Mouse (Mus musculus) lung, embryonic 14.5 days (tissue): Measurements from ENCODE around the gene Glis1. TPM values are rescaled to one million over a fixed set of nuclear protein-coding genes. Genes with fewer than 3 reads are reported as not detected.

Experiments used
- ATAC-seq: fragments of 200-750 bp; cut with Nextera tagmentation; 2 replicates; pipeline ENCODE4 v1.8.0; 2017; ENCODE audit warnings: mild to moderate bottlenecking, moderate TSS enrichment, moderate library complexity; ENCODE audit not compliant: insufficient read depth
- DNase-seq: peaks from one replicate; pipeline ENCODE4 v3.0.0-alpha.2; 2015
- H3K27ac ChIP-seq: fragments of 300-500 bp; sonication (generic); 2 replicates; pipeline ENCODE4 v1.5.1; 2014; ENCODE audit warnings: low read depth, mild to moderate bottlenecking, moderate library complexity
- H3K27me3 ChIP-seq: fragments of 300-500 bp; sonication (generic); 2 replicates; pipeline ENCODE4 v1.6.1; 2014; ENCODE audit warnings: low read length, control low read depth; ENCODE audit not compliant: insufficient read depth
- H3K36me3 ChIP-seq: fragments of 300-500 bp; sonication (generic); 2 replicates; pipeline ENCODE4 v1.6.1; 2014; ENCODE audit warnings: control low read depth; ENCODE audit not compliant: insufficient read depth
- H3K4me1 ChIP-seq: fragments of 300-500 bp; sonication (generic); 2 replicates; pipeline ENCODE4 v1.6.1; 2014; ENCODE audit warnings: antibody characterized with exemption, control low read depth; ENCODE audit not compliant: insufficient read depth
- H3K4me2 ChIP-seq: fragments of 300-500 bp; sonication (generic); 2 replicates; pipeline ENCODE4 v1.6.1; 2014; ENCODE audit warnings: mild to moderate bottlenecking
- H3K4me3 ChIP-seq: fragments of 300-500 bp; sonication (generic); 2 replicates; pipeline ENCODE4 v1.5.1; 2014; ENCODE audit warnings: low read depth, low read length
- H3K9ac ChIP-seq: fragments of 300-500 bp; sonication (generic); 2 replicates; pipeline ENCODE4 v1.6.1; 2014
- H3K9me3 ChIP-seq: fragments of 300-500 bp; sonication (generic); 2 replicates; pipeline ENCODE4 v1.6.1; 2016; ENCODE audit warnings: low read depth, low read length, control low read depth
- CTCF ChIP-seq: IDR thresholded peaks from 2 replicates; pipeline ENCODE4 v1.5.1; 2016; ENCODE audit warnings: antibody characterized with exemption, low read depth
- WGBS: fragments of 180-500 bp; shearing (Covaris S2); extraction: QIAGEN DNeasy Blood & Tissue Kit; methylation state at CpG from one replicate; pipeline ENCODE4 v1.1.7; 2014; 5-methylcytosine and 5-hydroxymethylcytosine counted together
- polyA plus RNA-seq: library from polyadenylated mRNA; unstranded; fragments of >200 nt; fragmentation: Nextera tagmentation; extraction: Ambion mirVana; gene quantifications from 2 replicates; pipeline ENCODE4 v1.2.1, GENCODE M21; 2014

Gene Glis1
- polyA plus RNA-seq, 1 experiment from 2014 or later, result 2.9 TPM

DNA sequence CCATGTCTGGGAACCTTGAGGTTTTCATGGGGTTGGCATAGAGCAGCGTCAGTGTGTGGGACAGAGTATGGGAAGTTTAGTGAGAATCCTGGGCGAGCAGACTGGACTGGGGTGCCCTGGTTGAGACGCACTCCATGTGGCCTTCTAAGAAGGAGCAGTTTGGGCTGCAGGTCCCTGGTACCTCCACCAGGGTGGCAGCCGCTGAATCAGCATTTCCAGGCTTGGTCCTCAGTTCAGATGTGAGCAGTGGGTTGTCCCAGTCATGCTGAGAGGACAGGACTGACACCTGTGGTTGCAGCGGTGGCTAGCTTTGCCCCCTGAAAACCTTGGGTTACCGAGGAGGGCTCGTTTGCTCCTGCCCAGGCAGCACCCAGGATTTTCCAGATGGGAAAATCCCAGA lies 33.4 kb downstream of the Glis1 start:
- Histone ChIP-seq H3K27ac (no peak overlapping the region), H3K36me3 (no peaks in the 10 kb centered on the region), H3K27me3 (no peaks in the 10 kb centered on the region), H3K4me3 (no peak overlapping the region), H3K4me2 (no peak overlapping the region), H3K4me1 (no peaks in the 10 kb centered on the region), H3K9ac (no peak overlapping the region), H3K9me3 (no peaks in the 10 kb centered on the region)
- TF ChIP-seq CTCF, result peak; percentile 44
- DNase-seq (no peak), ATAC-seq (0 out of 2 replicates have a peak, but pooled peaks have one; percentile 25)
- 68% methylated on average over 7 of the region's 7 CpGs for WGBS

DNA sequence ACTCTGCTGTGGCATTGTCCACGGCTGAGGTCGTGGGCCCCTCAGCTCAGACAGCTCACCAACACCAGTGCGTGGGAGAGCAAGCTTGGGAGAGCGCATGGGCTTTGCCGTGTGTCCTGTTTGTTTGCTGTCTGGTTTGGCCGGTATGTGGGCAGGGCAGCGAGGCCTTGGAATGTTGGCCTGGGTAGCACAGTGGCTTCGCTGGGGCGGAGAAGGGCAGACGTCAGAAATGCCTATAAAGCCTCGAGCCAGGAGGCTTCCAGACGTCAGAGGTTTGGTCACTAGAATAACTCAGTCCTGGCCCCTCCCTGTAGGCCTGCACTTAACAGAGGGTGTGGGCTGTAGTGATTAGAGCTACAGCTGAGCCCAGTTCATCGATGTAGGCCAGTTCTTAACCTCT lies 33.9 kb downstream of the Glis1 start:
- ATAC-seq (peak; percentile 67), DNase-seq (peak; percentile 37)
- H3K9me3 ChIP-seq, result no peaks in the 10 kb centered on the region
- H3K4me2 ChIP-seq, result no peak overlapping the region
- H3K27ac ChIP-seq, result no peak overlapping the region
- no peak overlapping the region for H3K4me3 ChIP-seq
- TF ChIP-seq CTCF, result no peak
- H3K27me3 ChIP-seq, result no peaks in the 10 kb centered on the region
- WGBS, result 37% methylated on average over 13 of the region's 13 CpGs
- no peak overlapping the region for H3K9ac ChIP-seq
- no peaks in the 10 kb centered on the region for H3K36me3 ChIP-seq
- no peaks in the 10 kb centered on the region for H3K4me1 ChIP-seq

DNA sequence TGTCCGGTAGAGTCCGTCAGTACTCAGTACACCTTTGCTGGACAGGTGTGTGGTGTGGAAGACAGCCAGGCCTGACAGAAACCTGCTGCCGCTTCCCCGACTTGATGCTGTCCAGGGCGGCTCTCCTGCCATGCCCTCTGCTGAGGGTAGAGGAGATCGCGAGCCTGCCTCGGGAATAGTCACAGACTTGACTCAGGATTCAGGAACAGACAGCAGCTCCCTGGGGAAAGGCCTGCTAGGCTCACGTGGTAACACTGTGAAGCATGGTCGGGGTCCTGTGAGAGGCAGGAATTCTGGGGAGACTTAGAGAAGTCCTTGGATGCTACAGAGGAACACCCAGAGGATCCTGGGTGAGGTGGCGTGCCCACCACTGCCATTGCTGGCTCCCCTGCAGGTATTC lies 34.4 kb downstream of the Glis1 start:
- Histone ChIP-seq H3K27me3 (no peaks in the 10 kb centered on the region), H3K27ac (no peak overlapping the region), H3K4me2 (no peak overlapping the region), H3K4me1 (no peaks in the 10 kb centered on the region), H3K9ac (no peak overlapping the region), H3K36me3 (no peaks in the 10 kb centered on the region), H3K9me3 (no peaks in the 10 kb centered on the region), H3K4me3 (no peak overlapping the region)
- DNase-seq, result no peak
- ATAC-seq, result peak; percentile 24; the same call in 1 of the 2 replicates
- TF ChIP-seq CTCF, result no peak
- 59% methylated on average over 11 of the region's 11 CpGs for WGBS

DNA sequence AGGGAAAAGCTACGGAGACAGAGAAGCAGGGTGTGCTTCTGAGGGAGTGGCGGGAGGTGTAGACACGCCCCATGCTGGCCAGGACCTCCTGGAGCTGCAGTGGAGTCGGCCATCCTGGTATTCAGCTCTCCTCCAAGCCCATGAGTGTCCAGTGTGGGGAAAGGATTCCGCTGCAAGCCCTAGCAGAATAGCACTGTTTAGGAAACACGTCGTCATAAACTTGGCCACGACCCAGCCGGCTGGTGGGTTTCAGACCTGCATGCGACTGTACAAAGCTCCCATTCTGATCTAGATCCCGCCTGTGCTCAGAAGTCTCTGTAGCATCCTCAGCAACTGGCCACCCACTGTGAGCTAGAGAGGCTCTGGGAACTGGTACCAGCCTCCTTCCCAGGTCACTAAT lies 41.9 kb downstream of the Glis1 start:
- 34% methylated on average over 11 of the region's 11 CpGs for WGBS
- Histone ChIP-seq H3K4me2 (peak overlapping the region; percentile 4; the same call in 1 of the 2 replicates), H3K27me3 (no peaks in the 10 kb centered on the region), H3K9ac (no peak overlapping the region), H3K9me3 (no peaks in the 10 kb centered on the region), H3K4me3 (no peak overlapping the region), H3K4me1 (no peaks in the 10 kb centered on the region; the same call in 1 of the 2 replicates), H3K27ac (no peak overlapping the region), H3K36me3 (no peaks in the 10 kb centered on the region)
- peak; percentile 76 for ATAC-seq
- peak; percentile 84 for DNase-seq
- TF ChIP-seq CTCF, result no peak

DNA sequence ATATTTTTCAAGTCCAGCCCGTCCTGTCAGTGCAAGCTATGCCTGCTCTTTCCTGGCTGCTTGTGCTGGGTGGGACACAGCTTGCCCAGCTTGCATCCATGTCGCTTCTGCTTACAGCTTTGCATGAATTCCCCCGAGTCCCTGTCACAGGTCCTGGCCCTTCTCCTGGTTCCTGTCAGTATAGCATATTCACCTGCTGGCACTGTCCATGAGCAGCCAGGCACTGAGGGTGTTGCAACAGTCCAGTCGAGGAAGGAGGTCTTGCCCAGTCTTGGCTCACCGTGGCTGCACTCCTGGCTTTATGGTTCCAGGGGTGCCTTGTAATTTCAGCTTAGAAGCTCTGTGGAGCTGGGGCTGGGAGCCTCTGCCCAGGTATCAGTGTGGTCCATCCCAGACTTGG lies 44.6 kb downstream of the Glis1 start:
- DNase-seq (no peak), ATAC-seq (no peak)
- no peaks in the 10 kb centered on the region for H3K36me3 ChIP-seq
- no peaks in the 10 kb centered on the region for H3K9me3 ChIP-seq
- no peak overlapping the region for H3K9ac ChIP-seq
- no peak overlapping the region for H3K4me3 ChIP-seq
- H3K4me2 ChIP-seq, result no peak overlapping the region
- no peak for TF ChIP-seq CTCF
- H3K4me1 ChIP-seq, result no peaks in the 10 kb centered on the region; the same call in 1 of the 2 replicates
- H3K27ac ChIP-seq, result no peak overlapping the region
- H3K27me3 ChIP-seq, result no peaks in the 10 kb centered on the region
- WGBS, result 55% methylated on average over 5 of the region's 5 CpGs

DNA sequence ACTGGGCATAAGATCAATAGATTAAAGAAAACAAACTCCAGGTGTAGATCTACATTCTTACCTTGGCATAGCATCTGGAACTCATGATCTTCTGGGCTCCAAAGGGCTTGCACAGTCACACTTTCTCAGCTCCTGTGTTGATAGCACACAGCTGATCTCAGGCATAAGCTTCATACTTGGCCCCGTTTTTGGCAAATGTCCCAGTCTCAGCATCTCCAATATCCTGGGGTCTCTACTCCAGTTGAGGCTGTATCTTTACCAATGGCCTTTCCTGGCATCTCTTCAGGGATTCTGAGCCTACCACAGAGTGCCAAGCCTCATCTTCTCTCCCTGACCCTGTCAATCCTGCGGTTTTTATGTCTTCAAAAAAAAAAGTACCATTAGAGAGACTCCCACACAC lies 48.1 kb downstream of the Glis1 start:
- no peak overlapping the region for H3K4me3 ChIP-seq
- TF ChIP-seq CTCF, result no peak
- DNase-seq, result peak; percentile 56
- H3K27me3 ChIP-seq, result no peaks in the 10 kb centered on the region
- no peak overlapping the region for H3K9ac ChIP-seq
- H3K4me2 ChIP-seq, result no peak overlapping the region
- H3K9me3 ChIP-seq, result no peaks in the 10 kb centered on the region
- no peaks in the 10 kb centered on the region; the same call in 1 of the 2 replicates for H3K4me1 ChIP-seq
- no peaks in the 10 kb centered on the region for H3K36me3 ChIP-seq
- 74% methylated on average over 2 of the region's 2 CpGs for WGBS
- ATAC-seq, result no peak
- H3K27ac ChIP-seq, result no peak overlapping the region

DNA sequence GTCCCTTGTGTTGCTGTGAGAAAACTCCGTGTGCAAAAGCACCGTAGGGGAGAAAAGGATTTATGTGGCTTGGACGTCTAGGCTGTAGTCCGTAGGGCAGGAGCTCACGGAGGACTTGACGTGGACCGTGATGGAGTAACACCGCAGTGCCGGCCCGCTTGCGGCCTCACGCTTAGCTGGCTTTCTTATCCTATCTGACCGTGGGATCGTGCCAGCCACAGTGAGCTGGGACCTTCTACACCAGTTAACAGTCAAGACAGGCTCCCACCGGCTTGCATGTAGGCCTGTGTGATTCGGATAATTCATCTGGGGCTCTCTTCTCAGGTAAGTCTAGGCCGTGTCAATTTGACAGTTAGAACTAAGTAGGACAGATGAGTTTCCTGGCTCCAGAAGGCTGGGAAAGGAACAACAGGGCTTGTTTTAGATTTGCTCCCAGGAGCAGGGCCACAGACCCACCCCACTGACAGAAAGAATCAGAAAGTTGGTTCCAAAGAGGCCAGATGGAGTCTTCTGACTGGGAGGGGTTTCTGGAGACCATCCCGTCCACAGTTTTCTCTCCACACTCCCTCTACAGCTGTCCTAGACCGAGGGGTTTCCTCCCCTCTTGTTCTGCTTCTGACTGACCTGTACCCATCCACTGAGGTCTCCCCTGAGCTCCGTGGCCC lies 49.3 kb downstream of the Glis1 start:
- no peak overlapping the region for H3K4me2 ChIP-seq
- no peak overlapping the region for H3K4me3 ChIP-seq
- H3K27me3 ChIP-seq, result no peaks in the 10 kb centered on the region
- H3K36me3 ChIP-seq, result no peaks in the 10 kb centered on the region
- no peak overlapping the region for H3K9ac ChIP-seq
- DNase-seq (no peak), ATAC-seq (no peak)
- TF ChIP-seq CTCF, result no peak
- H3K9me3 ChIP-seq, result no peaks in the 10 kb centered on the region
- H3K27ac ChIP-seq, result no peak overlapping the region
- H3K4me1 ChIP-seq, result no peaks in the 10 kb centered on the region; the same call in 1 of the 2 replicates
- 86% methylated on average over 20 of the region's 20 CpGs for WGBS
